Mouse (Mus musculus) spleen, adult 2 months (tissue): ENCODE measurements at regions not wholly inside any gene's neighbourhood (a gene's known extent, or its start where the extent isn't known, plus 50 kb on each side); places are given as distances from the start of the nearest gene placed in this dataset.

Experiments used
- CTCF ChIP-seq: fragments of 200-500 bp; IDR thresholded peaks from 2 replicates; pipeline ENCODE4 v1.5.1; 2011; ENCODE audit warnings: mild to moderate bottlenecking, inconsistent platforms; ENCODE audit not compliant: insufficient read depth, insufficient read length, insufficient replicate concordance; ENCODE audit errors: extremely low read depth
- POLR2A ChIP-seq: fragments of 200-500 bp; IDR thresholded peaks from 2 replicates; pipeline ENCODE4 v1.6.1; 2011; ENCODE audit warnings: low read depth, low read length, inconsistent platforms

GRCm38 (mm10) chr8:126650945-126651344, 57.2 kb upstream of the Irf2bp2 start:
- no peak for TF ChIP-seq CTCF
- TF ChIP-seq POLR2A, result no peak
